ENCODE assay signal across 15 mouse cellular contexts in the genomic region with DNA sequence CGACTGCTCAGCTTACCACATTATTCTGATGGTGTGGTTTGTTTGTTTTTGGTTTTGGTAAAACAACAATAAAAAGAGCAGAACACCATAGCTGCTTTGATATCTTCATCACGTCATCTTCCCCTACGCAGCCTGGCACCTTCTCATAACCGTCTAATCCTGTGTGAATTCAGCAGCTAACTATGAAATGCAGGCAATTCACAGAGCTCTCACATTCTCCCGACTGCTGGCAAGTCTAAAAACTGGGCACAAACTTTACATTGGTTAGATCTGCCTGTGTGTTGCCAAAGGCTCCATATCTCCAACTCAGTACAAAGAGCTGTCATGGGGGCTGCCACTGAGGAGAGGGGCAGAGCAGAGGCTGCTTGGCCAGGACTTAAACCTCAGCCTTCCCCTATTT.
DNase-seq lines count a peak whose midpoint lies in the region; ATAC-seq lines count a peak whose summit lies in the region.
"Had no signal": no experiment of that assay in that cellular context is flagged by ENCODE, and none has a peak within 500 bp of the region (broad histone marks: within the 10 kb centered on the region; RNA-seq: fewer than 3 reads in every experiment).

No protein-coding gene starts in this region.

- ATAC-seq in frontal cortex, adult (ENCODE audit: low TSS enrichment) = peak; percentile 69
- ATAC-seq: CD4-positive, CD25-positive, alpha-beta regulatory T cell, adult 4 months; hindbrain, postnatal 0 days had no signal

- DNase-seq in frontal cortex, postnatal 10 days (ENCODE audit: low spot score in 2 of 2) = no peak
- DNase-seq in adipocyte (ENCODE audit: low spot score) = peak; percentile 30
- peak; percentile 65 for DNase-seq in brain, adult 2 months (ENCODE audit: low read depth, low spot score)
- peak; percentile 64 for DNase-seq in telencephalon, adult 2 months (ENCODE audit: low read depth, low spot score)
- no peak for DNase-seq in kidney, postnatal 4 days
- DNase-seq: adrenal gland, postnatal 10 days; cerebellum, adult 2 months; cerebellum, postnatal 10 days; gastrocnemius, postnatal 36 days; heart, adult 18-20 months; heart, postnatal 14 days; kidney, adult 11 months had no signal

Comparison
In these comparisons a context has a peak if more than half of its experiments do, and no peak if none do; other contexts are left out.
1. DNase-seq: peak in adipocyte (single experiment), brain, adult 2 months (single experiment) and telencephalon, adult 2 months (single experiment); none in frontal cortex, postnatal 10 days (0 of 2) and kidney, postnatal 4 days (0 of 2).